Mouse (Mus musculus): ENCODE data around the gene 2510002D24Rik. TPM values are rescaled to one million over a fixed set of nuclear protein-coding genes. Genes with fewer than 3 reads are reported as not detected.

The 2510002D24Rik gene
- 41.3 and 47.4 TPM in 2 replicates for polyA plus RNA-seq (2016; fragmentation: Nextera tagmentation; extraction: Ambion mirVana)

- Histone ChIP-seq H3K27ac (peak within 1 kb of the TSS; percentile 93), H3K36me3 (peaks cover 56% of the 10 kb centered on the region), H3K4me3 (peak within 1 kb of the TSS; percentile 85), H3K27me3 (ENCODE audit: insufficient read depth, poor library complexity, severe bottlenecking) (no peaks in the 10 kb centered on the region), H3K9me3 (no peaks in the 10 kb centered on the region), H3K4me1 (no peaks in the 10 kb centered on the region)
- 2% methylated on average over 46 of the region's 46 CpGs for WGBS
- DNase-seq (ENCODE audit: low spot score) = peak; percentile 96
These were observed at the start of gene 2510002D24Rik, which contains the start of gene Gm28539 for GRCm38 (mm10) chr16:18836468-18837208. Gene 2510002D24Rik, plus strand, starts transcription at chr16:18836578. Gene Gm28539, plus strand, starts transcription at chr16:18836584.

DNA sequence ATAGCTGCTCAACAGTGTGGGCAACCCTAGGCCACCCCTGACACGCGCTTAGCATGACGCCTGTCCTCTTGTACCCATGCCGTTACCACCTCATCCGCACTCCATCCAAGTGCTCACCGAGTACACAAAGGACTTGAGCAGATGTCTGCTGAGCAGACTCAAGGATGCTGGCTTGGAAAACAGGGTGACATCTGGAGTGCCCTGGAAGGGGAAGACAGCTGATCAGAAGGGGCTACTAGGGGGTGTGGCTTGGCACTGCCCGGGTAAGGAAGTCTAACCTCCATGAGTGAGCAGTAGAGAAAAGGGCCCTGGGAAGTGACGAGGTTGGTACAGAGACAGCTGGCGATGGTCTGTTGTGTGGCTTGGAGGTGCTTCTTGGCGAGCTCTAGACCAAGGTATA lies 49.7 kb upstream of the 2510002D24Rik start:
- Histone ChIP-seq H3K36me3 (peaks cover 87% of the 10 kb centered on the region), H3K27me3 (ENCODE audit: insufficient read depth, poor library complexity, severe bottlenecking) (no peaks in the 10 kb centered on the region), H3K9me3 (no peaks in the 10 kb centered on the region), H3K27ac (no peak overlapping the region), H3K4me1 (no peaks in the 10 kb centered on the region), H3K4me3 (no peak overlapping the region)
- DNase-seq (ENCODE audit: low spot score) = no peak
- 88% methylated on average over 10 of the region's 10 CpGs for WGBS

DNA sequence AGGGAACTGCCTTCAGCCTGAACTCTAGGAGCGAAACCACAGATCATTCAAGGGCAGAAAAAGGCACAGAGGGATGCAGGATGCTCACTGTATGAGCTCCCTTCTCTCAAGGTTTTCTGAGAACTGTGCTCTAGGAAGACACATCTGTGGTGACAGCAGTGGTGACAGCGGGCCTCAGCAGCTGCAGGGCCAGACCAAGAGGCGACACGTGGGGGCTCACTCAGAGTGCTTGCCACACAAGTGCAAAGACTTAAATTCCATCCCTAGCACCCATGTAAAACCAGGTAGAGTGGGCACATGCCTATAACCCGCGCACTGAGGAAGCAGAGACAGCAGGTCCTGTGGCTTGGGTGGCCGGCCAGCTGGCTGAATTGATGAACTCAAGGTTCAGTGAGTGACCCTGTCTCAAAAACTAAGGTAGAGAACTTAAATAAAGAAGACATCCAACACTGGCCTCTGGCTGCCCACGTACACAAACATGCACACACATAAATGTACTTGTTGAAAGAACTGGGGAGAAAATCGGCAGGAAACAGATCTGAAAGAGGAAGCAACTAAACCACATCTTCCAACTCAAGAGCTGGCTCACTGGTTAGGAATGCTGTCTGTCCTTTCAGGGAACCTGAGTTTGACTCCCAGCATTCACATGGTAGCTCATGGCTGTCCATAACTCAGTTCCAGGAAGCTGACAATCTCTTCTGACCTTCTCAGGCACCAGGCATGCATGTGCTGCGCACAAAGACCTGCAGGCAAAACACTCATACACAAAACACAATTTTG lies 47.6 kb upstream of the 2510002D24Rik start:
- WGBS = 82% methylated on average over 10 of the region's 10 CpGs
- Histone ChIP-seq H3K27me3 (ENCODE audit: insufficient read depth, poor library complexity, severe bottlenecking) (no peaks in the 10 kb centered on the region), H3K27ac (no peak overlapping the region), H3K4me1 (no peaks in the 10 kb centered on the region), H3K9me3 (no peaks in the 10 kb centered on the region), H3K4me3 (no peak overlapping the region), H3K36me3 (peaks cover 86% of the 10 kb centered on the region)
- DNase-seq (ENCODE audit: low spot score) = no peak

GRCm38 (mm10) chr16:18795223-18795899 lies 41.0 kb upstream of the 2510002D24Rik start:
- Histone ChIP-seq H3K36me3 (peaks cover 94% of the 10 kb centered on the region), H3K4me3 (no peak overlapping the region), H3K9me3 (no peaks in the 10 kb centered on the region), H3K27ac (no peak overlapping the region), H3K27me3 (ENCODE audit: insufficient read depth, poor library complexity, severe bottlenecking) (no peaks in the 10 kb centered on the region), H3K4me1 (no peaks in the 10 kb centered on the region)
- WGBS = 90% methylated on average over 11 of the region's 11 CpGs
- no peak for DNase-seq (ENCODE audit: low spot score)

DNA sequence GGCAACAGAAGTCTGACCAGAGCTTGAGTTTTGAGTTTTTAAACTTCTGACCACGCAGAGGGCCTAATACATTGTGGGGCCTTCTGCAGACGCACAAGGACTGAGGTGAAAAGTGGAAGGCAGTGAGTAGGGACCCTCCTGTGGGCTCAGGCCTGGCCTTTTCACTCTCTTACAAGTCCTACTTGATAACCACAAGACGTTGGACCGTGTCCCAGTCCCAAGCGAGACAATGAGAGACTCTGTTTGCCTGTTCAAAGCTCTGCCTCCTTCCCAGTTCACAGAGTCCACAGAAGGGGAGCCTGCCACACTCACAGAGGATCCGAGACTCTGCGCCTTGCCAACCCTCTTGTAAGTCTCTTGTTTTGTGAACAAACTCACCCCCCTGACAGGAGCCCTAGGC lies 39.7 kb upstream of the 2510002D24Rik start:
- Histone ChIP-seq H3K27ac (no peak overlapping the region), H3K4me3 (no peak overlapping the region), H3K27me3 (ENCODE audit: insufficient read depth, poor library complexity, severe bottlenecking) (no peaks in the 10 kb centered on the region), H3K9me3 (no peaks in the 10 kb centered on the region), H3K36me3 (peaks cover 94% of the 10 kb centered on the region), H3K4me1 (no peaks in the 10 kb centered on the region)
- 83% methylated on average over 7 of the region's 7 CpGs for WGBS
- no peak for DNase-seq (ENCODE audit: low spot score)

- H3K9me3 ChIP-seq = no peaks in the 10 kb centered on the region
- H3K27ac ChIP-seq = no peak overlapping the region
- peaks cover 87% of the 10 kb centered on the region for H3K36me3 ChIP-seq
- 87% methylated on average over 5 of the region's 5 CpGs for WGBS
- DNase-seq (ENCODE audit: low spot score) = no peak
- H3K4me3 ChIP-seq = no peak overlapping the region
- no peaks in the 10 kb centered on the region for H3K27me3 ChIP-seq (ENCODE audit: insufficient read depth, poor library complexity, severe bottlenecking)
- no peaks in the 10 kb centered on the region for H3K4me1 ChIP-seq
These were observed 38.2 kb upstream of the 2510002D24Rik start for GRCm38 (mm10) chr16:18798151-18798550.

DNA sequence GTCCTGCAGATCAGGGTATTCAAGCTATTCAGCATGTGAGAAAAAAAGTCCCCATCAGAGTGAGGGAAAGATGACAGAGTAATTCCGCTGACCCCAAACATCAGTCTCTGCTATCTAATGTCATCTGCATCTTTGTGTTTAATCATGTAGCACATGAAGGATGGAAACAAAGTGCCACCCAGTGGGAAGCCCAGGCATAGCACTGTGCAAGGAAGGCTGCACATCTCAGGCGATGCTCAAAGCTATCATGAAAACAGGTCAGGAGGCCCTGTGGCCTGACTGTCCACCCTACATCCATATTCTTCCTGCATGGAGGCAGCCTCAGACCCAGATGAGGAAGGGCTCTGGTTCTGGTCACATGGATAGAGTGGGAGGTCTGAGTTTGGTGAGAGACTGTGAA lies 37.5 kb upstream of the 2510002D24Rik start:
- no peak for DNase-seq (ENCODE audit: low spot score)
- WGBS = 73% methylated on average over 2 of the region's 2 CpGs
- Histone ChIP-seq H3K9me3 (no peaks in the 10 kb centered on the region), H3K27ac (no peak overlapping the region), H3K36me3 (peaks cover 83% of the 10 kb centered on the region), H3K4me3 (no peak overlapping the region), H3K27me3 (ENCODE audit: insufficient read depth, poor library complexity, severe bottlenecking) (no peaks in the 10 kb centered on the region), H3K4me1 (no peaks in the 10 kb centered on the region)

DNA sequence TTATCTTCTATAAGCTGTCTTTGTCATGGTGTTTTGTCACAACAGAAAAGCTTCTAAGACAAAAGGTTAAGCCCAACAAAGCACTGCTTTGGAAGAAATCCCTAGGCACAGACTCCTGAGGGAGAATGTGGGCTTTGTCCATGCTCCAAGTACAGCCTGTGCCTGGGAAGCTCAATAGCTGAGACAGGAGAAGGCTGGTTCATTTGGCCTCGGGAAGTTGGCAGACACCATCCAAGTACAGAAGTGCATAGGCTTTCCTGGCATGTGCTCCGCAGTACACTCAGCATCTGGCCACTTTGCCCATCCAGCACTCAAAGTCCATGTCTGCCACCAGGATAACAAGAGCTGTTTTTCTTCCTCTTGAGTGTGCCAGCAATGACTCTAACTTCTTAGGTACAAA lies 30.6 kb upstream of the 2510002D24Rik start:
- peaks cover 76% of the 10 kb centered on the region for H3K36me3 ChIP-seq
- 94% methylated on average over 2 of the region's 2 CpGs for WGBS
- H3K27me3 ChIP-seq (ENCODE audit: insufficient read depth, poor library complexity, severe bottlenecking) = no peaks in the 10 kb centered on the region
- H3K27ac ChIP-seq = no peak overlapping the region
- H3K9me3 ChIP-seq = no peaks in the 10 kb centered on the region
- no peak for DNase-seq (ENCODE audit: low spot score)
- peaks cover 2% of the 10 kb centered on the region; the same call in 1 of the 2 replicates for H3K4me1 ChIP-seq
- H3K4me3 ChIP-seq = no peak overlapping the region

DNA sequence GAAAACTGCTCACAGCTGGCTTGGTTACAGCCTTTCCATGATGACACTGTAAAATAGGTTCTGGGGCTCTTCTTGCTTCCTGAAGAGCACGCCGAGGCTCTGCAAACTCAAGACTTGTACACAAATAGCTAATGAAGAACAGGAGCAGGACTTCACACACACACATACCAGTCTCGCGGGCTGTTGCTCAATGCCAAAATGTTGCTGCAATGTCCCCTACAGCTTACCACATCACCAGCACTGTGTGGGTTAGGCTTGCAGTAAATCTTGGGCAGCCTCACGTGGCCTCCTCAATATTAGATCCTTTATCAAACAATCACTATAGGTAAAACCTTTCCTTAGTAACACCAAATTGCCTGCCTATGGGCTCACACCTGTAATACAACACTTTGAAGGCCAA lies 27.4 kb upstream of the 2510002D24Rik start:
- WGBS = 94% methylated on average over 5 of the region's 5 CpGs
- Histone ChIP-seq H3K4me3 (no peak overlapping the region), H3K27me3 (ENCODE audit: insufficient read depth, poor library complexity, severe bottlenecking) (no peaks in the 10 kb centered on the region), H3K4me1 (peaks cover 14% of the 10 kb centered on the region), H3K36me3 (peaks cover 58% of the 10 kb centered on the region), H3K27ac (no peak overlapping the region), H3K9me3 (no peaks in the 10 kb centered on the region)
- DNase-seq (ENCODE audit: low spot score) = no peak

DNA sequence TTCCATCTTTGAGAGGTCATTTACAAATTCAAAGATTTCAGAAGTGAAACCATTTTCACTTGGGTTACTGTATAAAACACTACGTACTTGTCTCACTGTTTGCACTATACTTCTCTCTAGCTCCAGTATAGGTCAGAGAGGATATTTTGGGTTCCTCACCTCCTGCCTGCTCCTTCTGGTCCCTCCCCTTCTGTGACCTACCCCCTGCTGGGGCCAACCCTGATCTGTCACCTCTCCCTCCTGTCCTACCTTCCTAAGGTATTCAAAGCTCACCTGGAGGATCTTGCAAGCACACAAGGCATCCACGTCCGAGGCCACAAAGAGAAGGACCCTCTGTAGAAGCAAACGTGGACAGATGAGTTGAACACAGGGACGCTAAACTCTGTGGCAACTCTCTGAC lies 25.3 kb upstream of the 2510002D24Rik start:
- Histone ChIP-seq H3K4me3 (peak overlapping the region; percentile 85), H3K27me3 (ENCODE audit: insufficient read depth, poor library complexity, severe bottlenecking) (no peaks in the 10 kb centered on the region), H3K9me3 (no peaks in the 10 kb centered on the region), H3K27ac (peak overlapping the region; percentile 89), H3K36me3 (peaks cover 56% of the 10 kb centered on the region), H3K4me1 (peaks cover 14% of the 10 kb centered on the region)
- no peak for DNase-seq (ENCODE audit: low spot score)
- WGBS = 6% methylated on average over 5 of the region's 5 CpGs

DNA sequence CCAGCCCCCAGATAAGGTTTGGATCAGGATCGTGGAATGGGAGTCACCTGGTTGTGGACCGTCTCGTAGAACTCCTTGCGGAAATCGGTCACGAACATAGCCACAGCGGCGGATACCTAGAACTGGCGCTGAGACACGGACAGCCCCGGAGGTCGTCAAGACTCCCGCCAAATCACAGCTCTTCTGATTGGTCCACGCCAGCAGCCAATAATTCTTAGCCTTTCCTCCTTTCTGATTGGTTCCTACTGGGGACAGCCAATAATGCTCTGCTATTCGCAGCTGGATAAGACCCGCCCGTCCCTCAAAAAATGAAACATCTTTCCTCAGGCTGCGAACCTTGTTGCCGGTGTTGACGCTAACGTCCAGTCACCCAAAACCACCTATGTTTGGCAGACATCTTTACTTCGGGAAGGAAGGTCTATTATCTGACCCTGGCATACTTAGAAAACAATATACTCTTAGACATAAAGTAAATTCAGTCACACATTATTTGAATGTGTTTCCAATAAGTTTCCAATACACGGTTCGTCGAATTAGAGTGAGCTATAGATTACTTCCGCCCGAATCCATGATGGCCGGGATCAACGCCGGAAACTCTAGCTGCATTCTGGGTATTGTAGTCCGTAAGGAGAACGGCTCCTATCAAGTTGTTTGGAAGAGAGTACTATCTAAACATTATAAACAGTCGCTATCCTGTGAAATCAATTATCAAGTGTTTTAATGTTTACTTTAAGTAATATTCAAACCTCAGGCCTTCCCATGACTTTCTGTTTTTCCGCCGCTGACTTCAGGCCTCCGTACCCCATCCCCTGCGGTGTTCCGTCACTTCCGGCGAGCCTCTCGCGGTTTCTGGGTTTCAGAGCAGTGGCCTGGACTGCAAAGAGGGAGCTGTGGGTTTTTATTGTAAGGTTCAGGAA lies 24.7 kb upstream of the 2510002D24Rik start, which contains the start of the genes Ufd1 and Cdc45:
TSS of gene Ufd1 (plus strand) at position 312 of the 917 bp plus-strand sequence.
TSS of gene Cdc45 (minus strand) at position 520 of the 917 bp plus-strand sequence.
- H3K27me3 ChIP-seq (ENCODE audit: insufficient read depth, poor library complexity, severe bottlenecking) = no peaks in the 10 kb centered on the region
- WGBS = under 1% methylated on average over 42 of the region's 42 CpGs
- peak; percentile 96 for DNase-seq (ENCODE audit: low spot score)
- H3K4me1 ChIP-seq = peaks cover 14% of the 10 kb centered on the region
- peak within 1 kb of the TSS; percentile 89 for H3K27ac ChIP-seq
- H3K36me3 ChIP-seq = peaks cover 56% of the 10 kb centered on the region
- peak within 1 kb of the TSS; percentile 85 for H3K4me3 ChIP-seq
- H3K9me3 ChIP-seq = no peaks in the 10 kb centered on the region

- peaks cover 56% of the 10 kb centered on the region for H3K36me3 ChIP-seq
- peaks cover 14% of the 10 kb centered on the region for H3K4me1 ChIP-seq
- no peaks in the 10 kb centered on the region for H3K27me3 ChIP-seq (ENCODE audit: insufficient read depth, poor library complexity, severe bottlenecking)
- 1% methylated on average over 31 of the region's 31 CpGs for WGBS
- H3K27ac ChIP-seq = peak overlapping the region; percentile 89
- no peaks in the 10 kb centered on the region for H3K9me3 ChIP-seq
- H3K4me3 ChIP-seq = peak overlapping the region; percentile 85
- no peak for DNase-seq (ENCODE audit: low spot score)
These were observed 23.9 kb upstream of the 2510002D24Rik start for GRCm38 (mm10) chr16:18812385-18812910.
